Mouse (Mus musculus) gastrocnemius, adult 2 months (tissue): ENCODE measurements around the gene Nup98. TPM values are rescaled to one million over a fixed set of nuclear protein-coding genes. Genes with fewer than 3 reads are reported as not detected.
A peak's percentile ranks its signal among the peaks of the same experiment; 100 is the strongest.

Source experiments
- DNase-seq: peaks from one replicate; pipeline ENCODE4 v3.0.0; 2022
- H3K27ac ChIP-seq: fragments of 200-600 bp; 2 replicates; pipeline ENCODE4 v1.8.1; 2022; ENCODE audit warnings: mild to moderate bottlenecking
- H3K4me3 ChIP-seq: fragments of 200-600 bp; 2 replicates; pipeline ENCODE4 v1.8.1; 2022; ENCODE audit warnings: mild to moderate bottlenecking, moderate library complexity
- CTCF ChIP-seq: fragments of 200-600 bp; IDR thresholded peaks from 2 replicates; pipeline ENCODE4 v1.8.1; 2022; ENCODE audit warnings: antibody characterized with exemption, mild to moderate bottlenecking, moderate library complexity
- intact Hi-C: fragments of 180-260 bp; cut with DNase I; formaldehyde crosslinking; loops from one replicate; pipeline ENCODE4 v1.15.1; 2025
- total RNA-seq, 2 experiments: library from RNA; stranded (reverse); gene quantifications; 2 replicates each; pipeline ENCODE4 v1.2.3; 2021

Gene Nup98
- total RNA-seq, 2 experiments from 2014 or later = 27.0 to 28.0 TPM

GRCm38 (mm10) chr7:102226051-102226450 lies 16.1 kb upstream of the Nup98 start:
- TF ChIP-seq CTCF = no peak
- DNase-seq = no peak
- intact Hi-C loops = loop anchor here (2.0 kb wide), 1 partner anchor 23 kb away; no protein-coding TSS in a partner anchor
- Histone ChIP-seq H3K27ac (peak overlapping the region; percentile 43; the same call in 1 of the 2 replicates), H3K4me3 (no peak overlapping the region)

GRCm38 (mm10) chr7:102223883-102224738 lies 14.1 kb upstream of the Nup98 start:
- DNase-seq = no peak
- intact Hi-C loops = loop anchor here (5.0 kb wide), 1 partner anchor 87 kb away; no protein-coding TSS in a partner anchor
- Histone ChIP-seq H3K27ac (no peak overlapping the region), H3K4me3 (peak overlapping the region; percentile 92)
- no peak for TF ChIP-seq CTCF

GRCm38 (mm10) chr7:102222830-102223556 lies 13.0 kb upstream of the Nup98 start:
- no peak for TF ChIP-seq CTCF
- intact Hi-C loops = loop anchor here (5.0 kb wide), 1 partner anchor 86 kb away; no protein-coding TSS in a partner anchor
- peak overlapping the region; percentile 82 for H3K27ac ChIP-seq
- H3K4me3 ChIP-seq = peak overlapping the region; percentile 92
- peak; percentile 74 for DNase-seq

GRCm38 (mm10) chr7:102222336-102222735 lies 12.4 kb upstream of the Nup98 start:
- peak; percentile 62 for TF ChIP-seq CTCF
- peak overlapping the region; percentile 82 for H3K27ac ChIP-seq
- intact Hi-C loops = loop anchor here (5.0 kb wide), 1 partner anchor 85 kb away; no protein-coding TSS in a partner anchor
- peak overlapping the region; percentile 92 for H3K4me3 ChIP-seq
- peak; percentile 56 for DNase-seq

GRCm38 (mm10) chr7:102221899-102222298 lies 11.9 kb upstream of the Nup98 start:
- intact Hi-C loops = loop anchor here (5.0 kb wide), 1 partner anchor 85 kb away; no protein-coding TSS in a partner anchor
- TF ChIP-seq CTCF = no peak
- no peak for DNase-seq
- Histone ChIP-seq H3K27ac (peak overlapping the region; percentile 46), H3K4me3 (peak overlapping the region; percentile 92)

GRCm38 (mm10) chr7:102211071-102211470 lies 1.1 kb upstream of the Nup98 start:
- intact Hi-C loops = loop anchor here (5.0 kb wide), 1 partner anchor 41 kb away; no protein-coding TSS in a partner anchor
- no peak for DNase-seq
- Histone ChIP-seq H3K4me3 (peak overlapping the region; percentile 97), H3K27ac (peak overlapping the region; percentile 97)
- no peak for TF ChIP-seq CTCF

- no peak for TF ChIP-seq CTCF
- intact Hi-C loops = no loop called here
- peak overlapping the region; percentile 97 for H3K27ac ChIP-seq
- no peak for DNase-seq
- H3K4me3 ChIP-seq = peak overlapping the region; percentile 97
Measured at GRCm38 (mm10) chr7:102208806-102209363, 1.1 kb downstream of the Nup98 start.

- peak; percentile 11; the same call in 1 of the 2 replicates for TF ChIP-seq CTCF
- DNase-seq = no peak
- intact Hi-C loops = no loop called here
- Histone ChIP-seq H3K4me3 (no peak overlapping the region), H3K27ac (peak overlapping the region; percentile 72)
Measured at GRCm38 (mm10) chr7:102205646-102206045, 4.3 kb downstream of the Nup98 start.

- TF ChIP-seq CTCF = no peak
- Histone ChIP-seq H3K4me3 (peak overlapping the region; percentile 4; the same call in 1 of the 2 replicates), H3K27ac (peak overlapping the region; percentile 72)
- intact Hi-C loops = no loop called here
- no peak for DNase-seq
Measured at GRCm38 (mm10) chr7:102204296-102204857, 5.6 kb downstream of the Nup98 start.

- Histone ChIP-seq H3K4me3 (no peak overlapping the region), H3K27ac (no peak overlapping the region)
- TF ChIP-seq CTCF = no peak
- intact Hi-C loops = no loop called here
- DNase-seq = no peak
Measured at GRCm38 (mm10) chr7:102200996-102201785, 8.8 kb downstream of the Nup98 start.

- TF ChIP-seq CTCF = no peak
- H3K27ac ChIP-seq = no peak overlapping the region
- DNase-seq = no peak
- H3K4me3 ChIP-seq = no peak overlapping the region
- intact Hi-C loops = no loop called here
Measured at GRCm38 (mm10) chr7:102200576-102200975, 9.4 kb downstream of the Nup98 start.

- H3K4me3 ChIP-seq = no peak overlapping the region
- DNase-seq = no peak
- H3K27ac ChIP-seq = no peak overlapping the region
- peak; percentile 54 for TF ChIP-seq CTCF
- intact Hi-C loops = no loop called here
Measured at GRCm38 (mm10) chr7:102192356-102192755, 17.6 kb downstream of the Nup98 start.
